Mouse (Mus musculus): ENCODE data around the gene Sertad4. TPM values are rescaled to one million over a fixed set of nuclear protein-coding genes. Genes with fewer than 3 reads are reported as not detected.

Sertad4 gene
- polyA plus RNA-seq, 1 experiment from 2014 or later: 2.4 TPM

GRCm38 (mm10) chr1:192854819-192855271 lies 711 bp downstream of the Sertad4 start:
- ATAC-seq: peak; percentile 68
- peak overlapping the region; percentile 95 for H3K4me2 ChIP-seq (ENCODE audit: low read depth, low read length)
- H3K27me3 ChIP-seq (replicated peaks; ENCODE audit: control insufficient read depth, insufficient read depth, low read length): no peaks in the 10 kb centered on the region
- H3K9ac ChIP-seq (ENCODE audit: low read depth, low read length): peak overlapping the region; percentile 86
- H3K4me3 ChIP-seq (ENCODE audit: low read length): peak overlapping the region; percentile 79
- H3K4me1 ChIP-seq (ENCODE audit: control insufficient read depth, insufficient read depth, low read length): peaks cover 32% of the 10 kb centered on the region
- no peaks in the 10 kb centered on the region for H3K9me3 ChIP-seq (ENCODE audit: control insufficient read depth, low read length)
- H3K27ac ChIP-seq (ENCODE audit: low read length): peak overlapping the region; percentile 85
- 0% methylated on average over 40 of the region's 45 CpGs for WGBS
- H3K36me3 ChIP-seq (ENCODE audit: control insufficient read depth, insufficient read depth, low read length): no peaks in the 10 kb centered on the region

DNA sequence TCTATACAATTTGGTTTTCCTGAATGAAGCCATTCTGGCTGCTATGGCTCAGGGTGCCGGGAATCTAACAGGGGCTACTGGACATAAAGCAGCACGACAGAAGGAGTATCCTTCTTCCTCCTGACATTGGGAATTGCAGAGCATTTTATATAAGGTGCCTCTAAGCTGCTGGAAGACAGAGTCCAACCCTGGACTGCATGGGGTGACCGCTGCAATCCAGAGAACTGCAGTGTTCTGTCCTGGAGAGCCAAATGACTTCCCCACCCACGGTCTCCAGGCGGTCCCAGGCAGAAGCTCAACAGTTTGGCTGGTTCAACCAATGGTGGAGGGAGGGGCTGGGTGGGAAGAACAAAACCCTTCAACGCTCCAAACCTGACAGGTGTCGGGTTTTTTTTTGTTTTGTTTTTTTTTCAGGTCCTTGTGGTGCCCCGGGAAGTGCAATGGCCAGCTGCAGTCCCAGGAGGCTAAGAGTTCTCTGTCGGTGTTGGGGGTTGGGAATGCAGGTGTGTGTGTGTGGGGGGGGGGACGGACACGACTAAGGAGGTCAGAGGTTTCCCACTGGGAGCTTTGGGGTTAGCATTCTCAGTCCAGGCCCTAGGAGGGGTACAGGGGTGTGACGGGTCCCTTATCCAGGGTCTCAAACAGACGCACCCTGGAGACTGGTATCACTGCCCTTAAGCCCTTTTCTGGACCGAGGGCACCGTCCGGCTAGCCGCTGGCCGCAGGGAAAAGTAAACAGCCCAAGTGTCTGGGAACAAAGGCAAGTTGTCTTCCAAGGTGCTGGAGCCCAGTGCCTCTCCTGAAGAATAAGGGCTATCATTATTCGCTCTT lies 1.4 kb downstream of the Sertad4 start:
- Histone ChIP-seq H3K9me3 (ENCODE audit: control insufficient read depth, low read length) (no peaks in the 10 kb centered on the region), H3K4me1 (ENCODE audit: control insufficient read depth, insufficient read depth, low read length) (peaks cover 35% of the 10 kb centered on the region), H3K36me3 (ENCODE audit: control insufficient read depth, insufficient read depth, low read length) (no peaks in the 10 kb centered on the region), H3K27ac (ENCODE audit: low read length) (no peak overlapping the region; the same call in 1 of the 2 replicates), H3K27me3 (replicated peaks; ENCODE audit: control insufficient read depth, insufficient read depth, low read length) (no peaks in the 10 kb centered on the region), H3K4me3 (ENCODE audit: low read length) (peak overlapping the region; percentile 79), H3K9ac (ENCODE audit: low read depth, low read length) (peak overlapping the region; percentile 86), H3K4me2 (ENCODE audit: low read depth, low read length) (peak overlapping the region; percentile 95)
- ATAC-seq: peak; percentile 6
- WGBS: 8% methylated on average over 19 of the region's 19 CpGs

DNA sequence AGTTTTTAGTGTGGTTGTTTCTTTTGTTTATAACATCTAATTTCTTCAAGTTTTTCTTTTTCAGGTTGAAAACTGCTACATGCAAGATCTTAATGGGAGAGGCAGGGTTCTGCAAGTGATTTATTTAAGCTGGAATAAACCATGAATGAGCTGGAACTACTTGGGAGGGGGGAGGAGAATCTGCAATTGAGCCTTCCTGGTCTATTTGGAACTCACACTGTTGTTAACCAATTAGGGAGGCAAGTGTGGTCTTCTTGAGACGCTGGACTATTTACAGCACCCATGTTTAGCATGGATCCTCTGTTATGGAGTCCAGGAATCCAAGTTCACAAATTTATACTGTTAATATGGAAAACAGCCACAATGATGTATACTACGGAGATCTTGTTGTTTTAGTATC lies 2.1 kb downstream of the Sertad4 start:
- 54% methylated on average over 2 of the region's 2 CpGs for WGBS
- H3K4me2 ChIP-seq (ENCODE audit: low read depth, low read length): peak overlapping the region; percentile 95
- no peaks in the 10 kb centered on the region for H3K9me3 ChIP-seq (ENCODE audit: control insufficient read depth, low read length)
- no peaks in the 10 kb centered on the region for H3K27me3 ChIP-seq (replicated peaks; ENCODE audit: control insufficient read depth, insufficient read depth, low read length)
- H3K36me3 ChIP-seq (ENCODE audit: control insufficient read depth, insufficient read depth, low read length): no peaks in the 10 kb centered on the region
- no peak overlapping the region for H3K27ac ChIP-seq (ENCODE audit: low read length)
- H3K9ac ChIP-seq (ENCODE audit: low read depth, low read length): no peak overlapping the region
- H3K4me1 ChIP-seq (ENCODE audit: control insufficient read depth, insufficient read depth, low read length): peaks cover 35% of the 10 kb centered on the region
- no peak for ATAC-seq
- peak overlapping the region; percentile 79 for H3K4me3 ChIP-seq (ENCODE audit: low read length)

DNA sequence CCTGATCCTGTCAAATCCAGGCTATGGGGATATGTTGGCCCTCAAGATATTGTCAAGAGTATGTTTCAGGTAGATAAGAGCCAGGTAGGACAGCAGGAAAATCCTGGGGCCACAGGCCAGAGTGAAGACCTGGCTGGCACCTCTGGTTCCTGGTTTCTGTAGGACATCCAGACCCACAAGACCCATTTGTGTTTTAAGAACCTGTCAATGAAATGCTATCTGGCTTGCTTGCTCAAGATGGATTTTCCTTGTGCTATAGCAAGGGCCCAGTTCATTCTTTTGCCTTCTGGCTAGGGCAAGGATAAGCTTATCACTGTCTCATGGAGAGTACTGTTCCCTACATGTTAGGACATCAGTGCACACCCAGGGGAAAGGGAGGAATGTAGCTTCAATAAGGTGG lies 3.5 kb downstream of the Sertad4 start:
- H3K36me3 ChIP-seq (ENCODE audit: control insufficient read depth, insufficient read depth, low read length): no peaks in the 10 kb centered on the region
- no peak for ATAC-seq
- H3K9me3 ChIP-seq (ENCODE audit: control insufficient read depth, low read length): no peaks in the 10 kb centered on the region
- no peak overlapping the region for H3K9ac ChIP-seq (ENCODE audit: low read depth, low read length)
- H3K27ac ChIP-seq (ENCODE audit: low read length): peak overlapping the region; percentile 26; the same call in 1 of the 2 replicates
- H3K4me3 ChIP-seq (ENCODE audit: low read length): no peak overlapping the region
- no peaks in the 10 kb centered on the region for H3K27me3 ChIP-seq (replicated peaks; ENCODE audit: control insufficient read depth, insufficient read depth, low read length)
- H3K4me2 ChIP-seq (ENCODE audit: low read depth, low read length): no peak overlapping the region
- H3K4me1 ChIP-seq (ENCODE audit: control insufficient read depth, insufficient read depth, low read length): peaks cover 35% of the 10 kb centered on the region

- H3K27me3 ChIP-seq (replicated peaks; ENCODE audit: control insufficient read depth, insufficient read depth, low read length): no peaks in the 10 kb centered on the region
- no peak overlapping the region for H3K4me2 ChIP-seq (ENCODE audit: low read depth, low read length)
- H3K9me3 ChIP-seq (ENCODE audit: control insufficient read depth, low read length): no peaks in the 10 kb centered on the region
- peaks cover 35% of the 10 kb centered on the region for H3K4me1 ChIP-seq (ENCODE audit: control insufficient read depth, insufficient read depth, low read length)
- no peaks in the 10 kb centered on the region for H3K36me3 ChIP-seq (ENCODE audit: control insufficient read depth, insufficient read depth, low read length)
- peak overlapping the region; percentile 26 for H3K27ac ChIP-seq (ENCODE audit: low read length)
- 0 out of 2 replicates have a peak overlapping the region, but pooled peaks have one; percentile 8 for H3K9ac ChIP-seq (ENCODE audit: low read depth, low read length)
- whole genome bisulfite sequencing: 27% methylated on average over 6 of the region's 6 CpGs
- ATAC-seq: 0 out of 2 replicates have a peak, but pooled peaks have one; percentile 9
- no peak overlapping the region for H3K4me3 ChIP-seq (ENCODE audit: low read length)
Measured at GRCm38 (mm10) chr1:192851640-192852039, 3.9 kb downstream of the Sertad4 start.

DNA sequence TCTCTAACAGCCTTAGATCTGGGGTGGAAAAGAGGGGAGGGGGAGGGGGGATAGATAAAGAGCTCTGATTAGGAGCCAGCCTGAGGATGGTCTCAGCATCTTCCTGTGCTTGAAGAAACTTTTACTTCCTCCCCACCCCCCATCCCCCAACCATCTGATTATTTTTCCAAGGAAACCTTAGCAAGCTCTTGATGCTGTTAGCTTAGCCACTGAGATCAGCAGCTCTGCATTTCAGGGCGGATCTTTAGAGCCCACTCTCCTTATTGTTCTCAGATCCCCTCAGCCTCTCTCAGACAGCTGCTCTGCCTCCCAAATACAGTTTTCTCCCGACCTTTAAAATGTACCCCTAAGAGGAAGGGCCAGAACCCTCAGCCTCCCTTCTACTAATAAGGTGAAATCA lies 4.4 kb downstream of the Sertad4 start:
- Histone ChIP-seq H3K4me3 (ENCODE audit: low read length) (no peak overlapping the region), H3K27ac (ENCODE audit: low read length) (peak overlapping the region; percentile 26), H3K9ac (ENCODE audit: low read depth, low read length) (0 out of 2 replicates have a peak overlapping the region, but pooled peaks have one; percentile 8), H3K9me3 (ENCODE audit: control insufficient read depth, low read length) (no peaks in the 10 kb centered on the region), H3K27me3 (replicated peaks; ENCODE audit: control insufficient read depth, insufficient read depth, low read length) (no peaks in the 10 kb centered on the region), H3K36me3 (ENCODE audit: control insufficient read depth, insufficient read depth, low read length) (no peaks in the 10 kb centered on the region), H3K4me1 (ENCODE audit: control insufficient read depth, insufficient read depth, low read length) (peaks cover 32% of the 10 kb centered on the region), H3K4me2 (ENCODE audit: low read depth, low read length) (no peak overlapping the region)
- WGBS: 21% methylated on average over 2 of the region's 2 CpGs
- no peak for ATAC-seq

DNA sequence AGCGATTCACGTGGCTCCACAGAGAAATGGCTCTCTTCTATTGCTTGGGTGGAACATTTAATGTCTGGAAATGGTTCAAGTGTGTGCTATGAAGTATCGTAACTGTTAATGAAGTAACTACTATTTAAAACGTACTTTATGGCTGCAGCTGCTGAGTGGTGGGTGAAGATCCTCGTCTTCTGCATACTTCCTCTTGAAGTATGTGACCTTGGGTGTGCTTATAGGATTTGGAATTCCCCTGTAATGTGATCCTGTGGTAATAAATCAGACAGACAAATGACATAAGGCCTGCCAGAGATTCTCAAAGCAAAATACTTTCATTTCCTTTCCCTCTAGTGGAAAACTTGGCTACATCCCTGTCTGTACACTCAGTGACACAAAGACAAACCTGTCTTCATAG lies 5.9 kb downstream of the Sertad4 start:
- H3K9ac ChIP-seq (ENCODE audit: low read depth, low read length): no peak overlapping the region
- H3K4me1 ChIP-seq (ENCODE audit: control insufficient read depth, insufficient read depth, low read length): peaks cover 28% of the 10 kb centered on the region
- H3K4me2 ChIP-seq (ENCODE audit: low read depth, low read length): no peak overlapping the region
- no peaks in the 10 kb centered on the region for H3K36me3 ChIP-seq (ENCODE audit: control insufficient read depth, insufficient read depth, low read length)
- 47% methylated on average over 5 of the region's 5 CpGs for WGBS
- H3K4me3 ChIP-seq (ENCODE audit: low read length): no peak overlapping the region
- no peaks in the 10 kb centered on the region for H3K27me3 ChIP-seq (replicated peaks; ENCODE audit: control insufficient read depth, insufficient read depth, low read length)
- no peak for ATAC-seq
- no peaks in the 10 kb centered on the region for H3K9me3 ChIP-seq (ENCODE audit: control insufficient read depth, low read length)
- H3K27ac ChIP-seq (ENCODE audit: low read length): no peak overlapping the region

DNA sequence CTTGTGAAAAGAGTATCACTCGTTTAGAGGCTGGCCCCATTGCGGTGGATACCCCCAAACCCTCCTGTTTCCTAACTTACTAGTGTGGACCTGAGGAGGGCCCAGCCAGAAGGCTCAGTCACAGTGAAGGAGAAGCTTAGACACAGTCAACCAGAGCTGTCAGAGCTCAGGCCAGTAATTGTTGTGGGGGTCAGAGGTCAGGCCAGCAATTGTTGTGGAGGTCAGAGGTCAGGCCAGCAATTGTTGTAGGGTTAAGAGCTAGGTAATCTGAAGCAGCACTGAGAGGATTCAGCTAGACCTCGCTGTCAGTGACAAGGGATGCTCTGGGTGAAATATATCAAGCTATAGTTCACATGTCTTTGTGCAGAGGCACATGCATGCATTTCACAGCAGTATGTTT lies 8.3 kb downstream of the Sertad4 start:
- Histone ChIP-seq H3K4me3 (ENCODE audit: low read length) (no peak overlapping the region), H3K9me3 (ENCODE audit: control insufficient read depth, low read length) (no peaks in the 10 kb centered on the region), H3K9ac (ENCODE audit: low read depth, low read length) (no peak overlapping the region), H3K4me1 (ENCODE audit: control insufficient read depth, insufficient read depth, low read length) (peaks cover 17% of the 10 kb centered on the region), H3K36me3 (ENCODE audit: control insufficient read depth, insufficient read depth, low read length) (0 out of 2 replicates have a peak, but pooled peaks cover 2% of the 10 kb centered on the region), H3K27ac (ENCODE audit: low read length) (no peak overlapping the region), H3K4me2 (ENCODE audit: low read depth, low read length) (no peak overlapping the region), H3K27me3 (replicated peaks; ENCODE audit: control insufficient read depth, insufficient read depth, low read length) (no peaks in the 10 kb centered on the region)
- ATAC-seq: no peak
- WGBS: 64% methylated on average over 3 of the region's 3 CpGs

GRCm38 (mm10) chr1:192841094-192841813 lies 14.3 kb downstream of the Sertad4 start:
- H3K9me3 ChIP-seq (ENCODE audit: control insufficient read depth, low read length): no peaks in the 10 kb centered on the region
- no peaks in the 10 kb centered on the region for H3K27me3 ChIP-seq (replicated peaks; ENCODE audit: control insufficient read depth, insufficient read depth, low read length)
- peaks cover 6% of the 10 kb centered on the region; the same call in 1 of the 2 replicates for H3K4me1 ChIP-seq (ENCODE audit: control insufficient read depth, insufficient read depth, low read length)
- 0 out of 2 replicates have a peak overlapping the region, but pooled peaks have one; percentile 12 for H3K9ac ChIP-seq (ENCODE audit: low read depth, low read length)
- 0 out of 2 replicates have a peak, but pooled peaks cover 2% of the 10 kb centered on the region for H3K36me3 ChIP-seq (ENCODE audit: control insufficient read depth, insufficient read depth, low read length)
- H3K4me3 ChIP-seq (ENCODE audit: low read length): no peak overlapping the region
- ATAC-seq: peak; percentile 77
- H3K27ac ChIP-seq (ENCODE audit: low read length): no peak overlapping the region
- 49% methylated on average over 9 of the region's 9 CpGs for WGBS
- no peak overlapping the region for H3K4me2 ChIP-seq (ENCODE audit: low read depth, low read length)

All from intestine, embryonic 16.5 days (tissue).